Mouse (Mus musculus) neutrophil, adult 5-6 weeks (primary cell): ENCODE measurements around the gene Pdia5. TPM values are rescaled to one million over a fixed set of nuclear protein-coding genes. Genes with fewer than 3 reads are reported as not detected.

Experiments
- ATAC-seq: fragments of 151-379, 151-347 bp; 2 replicates; pipeline ENCODE4 v1.8.0; 2017; ENCODE audit warnings: mild to moderate bottlenecking, moderate TSS enrichment; ENCODE audit not compliant: insufficient number of reproducible peaks, poor library complexity, low FRiP score, severe bottlenecking; ENCODE audit errors: extremely low read depth
- total RNA-seq: library from RNA; stranded (forward); fragments of 200-1000 nt; gene quantifications from 2 replicates; pipeline ENCODE4 v1.2.3, GENCODE M21; 2017

Gene Pdia5
- total RNA-seq, 1 experiment from 2014 or later: not detected

GRCm38 (mm10) chr16:35457011-35457419 lies 33.7 kb downstream of the Pdia5 start:
- ATAC-seq: no peak

GRCm38 (mm10) chr16:35456305-35456704 lies 34.4 kb downstream of the Pdia5 start:
- no peak for ATAC-seq

- ATAC-seq: no peak
These were observed 34.9 kb downstream of the Pdia5 start for GRCm38 (mm10) chr16:35455822-35456221.

GRCm38 (mm10) chr16:35450018-35450630 lies 40.5 kb downstream of the Pdia5 start:
- no peak for ATAC-seq

- ATAC-seq: no peak
These were observed 48.7 kb downstream of the Pdia5 start for GRCm38 (mm10) chr16:35442026-35442415.

- ATAC-seq: no peak
These were observed 49.2 kb downstream of the Pdia5 start for GRCm38 (mm10) chr16:35441346-35442025.

GRCm38 (mm10) chr16:35439046-35439445 lies 51.6 kb downstream of the Pdia5 start:
- no peak for ATAC-seq

- ATAC-seq: no peak
These were observed 59.1 kb downstream of the Pdia5 start for GRCm38 (mm10) chr16:35431608-35432007.

- no peak for ATAC-seq
These were observed 65.7 kb downstream of the Pdia5 start for GRCm38 (mm10) chr16:35424926-35425325.

- no peak for ATAC-seq
These were observed 67.2 kb downstream of the Pdia5 start for GRCm38 (mm10) chr16:35423250-35424139.

GRCm38 (mm10) chr16:35422705-35423104 lies 68.0 kb downstream of the Pdia5 start:
- ATAC-seq: no peak

GRCm38 (mm10) chr16:35422141-35422540 lies 68.5 kb downstream of the Pdia5 start:
- no peak for ATAC-seq

- no peak for ATAC-seq
These were observed 76.1 kb downstream of the Pdia5 start for GRCm38 (mm10) chr16:35414616-35415015.

- no peak for ATAC-seq
These were observed 84.0 kb downstream of the Pdia5 start for GRCm38 (mm10) chr16:35406706-35407105.

GRCm38 (mm10) chr16:35406166-35406565 lies 84.5 kb downstream of the Pdia5 start:
- ATAC-seq: no peak

GRCm38 (mm10) chr16:35405348-35406080 lies 85.2 kb downstream of the Pdia5 start:
- ATAC-seq: no peak

GRCm38 (mm10) chr16:35404864-35405263 lies 85.8 kb downstream of the Pdia5 start:
- ATAC-seq: no peak

GRCm38 (mm10) chr16:35403891-35404290 lies 86.8 kb downstream of the Pdia5 start:
- no peak for ATAC-seq

- ATAC-seq: no peak
These were observed 87.3 kb downstream of the Pdia5 start for GRCm38 (mm10) chr16:35403356-35403755.
